Mouse (Mus musculus): Measurements from ENCODE around the gene Vamp1. TPM values are rescaled to one million over a fixed set of nuclear protein-coding genes. Genes with fewer than 3 reads are reported as not detected.
"Not testable (repeated sequence)": the region's sequence is repeated elsewhere in the genome, so short reads cannot be mapped to it uniquely, and the experiment has no call there.

Gene Vamp1
- polyA plus RNA-seq, 1 experiment from 2014 or later, result 57.4 TPM

GRCm38 (mm10) chr6:125272228-125272785, 57.0 kb downstream of the Vamp1 start:
- H3K27ac ChIP-seq (replicated peaks), result no peak overlapping the region
- H3K36me3 ChIP-seq, result no peaks in the 10 kb centered on the region
- no peaks in the 10 kb centered on the region for H3K9me3 ChIP-seq (replicated peaks)
- no peak overlapping the region for H3K9ac ChIP-seq (replicated peaks)
- WGBS, result 85% methylated on average over 10 of the region's 10 CpGs
- ATAC-seq (ENCODE audit: low FRiP score), result no peak
- H3K4me3 ChIP-seq (replicated peaks), result no peak overlapping the region
- H3K4me2 ChIP-seq, result no peak overlapping the region
- H3K27me3 ChIP-seq (replicated peaks), result no peaks in the 10 kb centered on the region
- peaks cover 4% of the 10 kb centered on the region for H3K4me1 ChIP-seq

DNA sequence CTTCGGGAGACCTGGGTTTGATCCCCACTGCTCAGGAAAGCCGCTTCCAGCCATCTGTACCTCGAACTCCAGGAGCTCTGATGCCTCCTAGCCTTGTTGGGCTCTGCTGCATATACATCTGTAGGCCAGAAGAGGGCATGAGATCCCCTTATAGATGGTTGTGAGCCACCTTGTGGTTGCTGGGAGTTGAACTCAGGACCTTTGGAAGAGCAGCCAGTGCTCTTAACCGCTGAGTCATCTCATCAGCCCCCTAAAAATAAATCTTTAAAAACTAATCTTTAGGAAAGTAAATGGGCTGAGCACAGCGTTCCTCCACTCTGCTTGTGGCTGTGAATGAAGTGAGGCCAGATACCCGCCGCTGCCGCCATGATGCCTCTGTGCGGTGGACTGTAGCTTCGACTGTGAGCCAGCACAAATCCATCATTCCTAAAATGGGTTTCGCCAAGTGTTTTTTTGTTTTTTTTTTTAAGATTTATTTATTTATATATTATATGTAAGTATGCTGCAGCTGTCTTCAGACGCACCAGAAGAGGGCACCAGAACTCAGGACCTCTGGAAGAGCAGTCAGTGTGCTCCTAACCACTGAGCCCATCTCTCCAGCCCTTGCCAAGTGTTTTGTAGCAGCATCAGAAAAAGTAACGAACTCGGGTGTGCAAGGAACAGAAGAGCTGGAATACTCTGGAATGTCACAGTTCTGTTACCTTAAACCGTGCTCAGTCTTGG, 59.7 kb downstream of the Vamp1 start:
- no peaks in the 10 kb centered on the region for H3K36me3 ChIP-seq
- H3K9ac ChIP-seq (replicated peaks), result no peak overlapping the region
- no peaks in the 10 kb centered on the region for H3K9me3 ChIP-seq (replicated peaks)
- H3K4me2 ChIP-seq, result no peak overlapping the region
- H3K4me1 ChIP-seq, result peaks cover 4% of the 10 kb centered on the region
- no peak overlapping the region for H3K27ac ChIP-seq (replicated peaks)
- no peaks in the 10 kb centered on the region for H3K27me3 ChIP-seq (replicated peaks)
- WGBS, result 65% methylated on average over 15 of the region's 15 CpGs
- ATAC-seq (ENCODE audit: low FRiP score), result no peak
- no peak overlapping the region for H3K4me3 ChIP-seq (replicated peaks)

DNA sequence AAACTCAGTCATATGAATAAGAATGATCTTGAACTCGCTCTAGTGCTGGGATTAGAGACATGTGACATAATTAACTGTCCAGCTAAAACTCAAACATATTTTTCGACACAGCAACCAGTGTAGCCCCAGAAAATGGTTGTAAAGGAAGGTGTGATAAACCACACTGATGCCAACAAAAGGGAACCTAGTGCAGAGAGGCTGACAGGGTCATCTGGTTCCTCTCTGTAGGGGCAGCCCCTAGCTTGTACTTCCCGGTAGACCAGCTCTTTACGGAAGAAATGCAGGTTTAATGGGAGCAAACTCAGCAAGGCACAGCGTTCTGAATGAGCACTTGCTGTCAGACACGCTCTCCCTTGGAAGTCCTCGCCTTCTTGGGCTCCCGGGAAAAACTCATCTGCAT, 64.4 kb downstream of the Vamp1 start:
- WGBS, result 54% methylated on average over 8 of the region's 8 CpGs
- no peak overlapping the region for H3K4me2 ChIP-seq
- H3K9ac ChIP-seq (replicated peaks), result no peak overlapping the region
- H3K27me3 ChIP-seq (replicated peaks), result no peaks in the 10 kb centered on the region
- H3K9me3 ChIP-seq (replicated peaks), result no peaks in the 10 kb centered on the region
- H3K4me1 ChIP-seq, result no peaks in the 10 kb centered on the region
- H3K27ac ChIP-seq (replicated peaks), result no peak overlapping the region
- no peak for ATAC-seq (ENCODE audit: low FRiP score)
- no peaks in the 10 kb centered on the region for H3K36me3 ChIP-seq
- H3K4me3 ChIP-seq (replicated peaks), result no peak overlapping the region

DNA sequence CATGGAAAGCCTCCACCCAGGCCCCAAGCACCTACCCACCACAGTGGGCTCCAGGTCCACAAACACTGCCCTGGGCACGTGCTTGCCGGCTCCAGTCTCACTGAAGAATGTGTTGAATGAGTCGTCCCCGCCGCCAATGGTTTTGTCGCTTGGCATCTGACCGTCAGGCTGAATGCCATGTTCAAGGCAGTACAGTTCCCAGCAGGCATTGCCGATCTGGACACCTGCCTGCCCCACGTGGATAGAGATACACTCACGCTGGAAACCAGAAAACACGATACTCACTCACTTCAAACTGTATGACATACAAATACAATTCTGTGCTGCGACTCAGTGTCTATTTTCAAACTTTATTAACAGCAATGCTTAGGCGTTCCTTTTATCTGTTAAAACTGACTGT, 67.4 kb downstream of the Vamp1 start:
- H3K4me1 ChIP-seq; H3K36me3 ChIP-seq; H3K9me3 ChIP-seq (replicated peaks); H3K27me3 ChIP-seq (replicated peaks); H3K9ac ChIP-seq (replicated peaks); H3K27ac ChIP-seq (replicated peaks); ATAC-seq (ENCODE audit: low FRiP score); H3K4me2 ChIP-seq; H3K4me3 ChIP-seq (replicated peaks): not testable (repeated sequence)
- 93% methylated on average over 13 of the region's 13 CpGs for WGBS

- Histone ChIP-seq H3K36me3 (no peaks in the 10 kb centered on the region), H3K4me1 (0 out of 2 replicates have a peak, but pooled peaks cover 2% of the 10 kb centered on the region), H3K4me2 (no peak overlapping the region), H3K27ac (replicated peaks) (no peak overlapping the region), H3K4me3 (replicated peaks) (no peak overlapping the region), H3K9me3 (replicated peaks) (no peaks in the 10 kb centered on the region), H3K9ac (replicated peaks) (no peak overlapping the region), H3K27me3 (replicated peaks) (no peaks in the 10 kb centered on the region)
- ATAC-seq (ENCODE audit: low FRiP score), result no peak
- WGBS, result 45% methylated on average over 8 of the region's 8 CpGs
These were observed 68.9 kb downstream of the Vamp1 start for GRCm38 (mm10) chr6:125284250-125284649.

DNA sequence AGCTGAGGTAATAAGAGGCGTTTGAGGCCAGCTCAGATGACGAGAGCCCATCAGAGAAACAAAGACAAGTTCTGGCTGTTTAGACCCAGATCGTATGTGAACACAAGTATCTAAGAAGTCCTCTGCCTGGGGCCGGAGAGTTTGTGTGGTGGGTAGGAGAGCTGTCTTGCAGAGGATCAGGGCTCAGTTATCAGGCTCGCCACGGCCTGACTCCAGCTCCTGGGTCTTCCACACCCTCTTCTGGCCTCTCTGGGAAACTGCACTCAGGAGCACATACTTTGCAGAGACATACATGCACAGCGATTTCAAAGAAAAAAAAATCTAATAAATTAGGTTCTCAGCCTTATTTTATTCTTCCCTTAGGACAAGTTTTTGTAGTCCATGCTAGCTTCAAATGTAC, 69.4 kb downstream of the Vamp1 start:
- ATAC-seq (ENCODE audit: low FRiP score), result no peak
- no peaks in the 10 kb centered on the region for H3K27me3 ChIP-seq (replicated peaks)
- H3K27ac ChIP-seq (replicated peaks), result no peak overlapping the region
- H3K9me3 ChIP-seq (replicated peaks), result no peaks in the 10 kb centered on the region
- H3K4me2 ChIP-seq, result no peak overlapping the region
- H3K4me3 ChIP-seq (replicated peaks), result no peak overlapping the region
- H3K36me3 ChIP-seq, result no peaks in the 10 kb centered on the region
- WGBS, result 95% methylated on average over 7 of the region's 7 CpGs
- 0 out of 2 replicates have a peak, but pooled peaks cover 2% of the 10 kb centered on the region for H3K4me1 ChIP-seq
- H3K9ac ChIP-seq (replicated peaks), result no peak overlapping the region

DNA sequence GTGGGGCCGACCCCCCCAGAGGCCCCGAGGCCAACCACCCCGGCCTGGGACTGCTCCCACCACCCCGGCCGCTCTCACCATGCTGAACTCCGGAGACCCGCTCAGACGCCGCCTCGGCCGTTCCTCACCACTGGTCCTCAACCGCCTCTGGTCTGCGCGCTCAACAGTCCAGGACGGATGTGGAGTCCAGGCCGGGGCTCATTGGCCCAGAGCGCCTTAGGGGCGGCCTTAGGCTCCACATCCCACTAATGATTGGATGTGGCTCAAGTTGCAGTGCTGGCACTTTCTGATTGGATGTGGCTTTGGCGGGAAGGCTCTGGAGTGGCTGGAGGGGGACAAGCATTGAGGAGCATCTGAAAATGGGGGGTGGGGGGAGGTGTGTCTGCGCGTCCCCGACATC, 70.5 kb downstream of the Vamp1 start, which contains the start of gene Tuba3a:
Gene Tuba3a (minus strand): TSS at position 153 of the 400 bp plus-strand sequence.
- H3K27ac ChIP-seq (replicated peaks), result 0 out of 2 replicates have a peak within 1 kb of the TSS, but pooled peaks have one; percentile 0
- no peak within 1 kb of the TSS for H3K9ac ChIP-seq (replicated peaks)
- no peaks in the 10 kb centered on the region for H3K36me3 ChIP-seq
- ATAC-seq (ENCODE audit: low FRiP score), result no peak
- H3K27me3 ChIP-seq (replicated peaks), result no peaks in the 10 kb centered on the region
- H3K4me3 ChIP-seq (replicated peaks), result no peak within 1 kb of the TSS
- no peak within 1 kb of the TSS for H3K4me2 ChIP-seq
- H3K4me1 ChIP-seq, result 0 out of 2 replicates have a peak, but pooled peaks cover 2% of the 10 kb centered on the region
- WGBS, result 98% methylated on average over 22 of the region's 22 CpGs
- H3K9me3 ChIP-seq (replicated peaks), result no peaks in the 10 kb centered on the region

DNA sequence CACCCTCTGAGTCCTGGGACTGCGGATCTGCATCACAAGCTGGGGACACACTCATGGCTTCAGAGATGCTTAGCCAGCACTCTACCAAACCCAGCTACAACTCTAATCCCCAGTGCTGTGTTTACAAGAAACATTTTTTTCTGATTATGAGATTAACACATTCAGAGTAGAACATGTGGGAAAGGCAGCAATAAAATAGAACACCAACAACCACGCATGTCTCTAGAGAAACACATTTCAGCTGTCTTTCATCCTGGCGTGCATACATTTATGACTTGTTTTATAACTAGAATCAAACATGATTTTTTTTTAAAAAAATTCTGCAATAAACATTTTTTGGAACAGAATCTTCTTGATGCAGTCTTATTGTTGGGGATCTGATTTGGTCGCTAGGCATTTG, 71.6 kb downstream of the Vamp1 start:
- H3K27ac ChIP-seq (replicated peaks), result no peak overlapping the region
- H3K4me1 ChIP-seq, result 0 out of 2 replicates have a peak, but pooled peaks cover 2% of the 10 kb centered on the region
- ATAC-seq (ENCODE audit: low FRiP score), result no peak
- H3K4me3 ChIP-seq (replicated peaks), result no peak overlapping the region
- no peaks in the 10 kb centered on the region for H3K36me3 ChIP-seq
- WGBS, result 76% methylated on average over 4 of the region's 4 CpGs
- no peaks in the 10 kb centered on the region for H3K27me3 ChIP-seq (replicated peaks)
- H3K9ac ChIP-seq (replicated peaks), result no peak overlapping the region
- H3K4me2 ChIP-seq, result no peak overlapping the region
- no peaks in the 10 kb centered on the region for H3K9me3 ChIP-seq (replicated peaks)

DNA sequence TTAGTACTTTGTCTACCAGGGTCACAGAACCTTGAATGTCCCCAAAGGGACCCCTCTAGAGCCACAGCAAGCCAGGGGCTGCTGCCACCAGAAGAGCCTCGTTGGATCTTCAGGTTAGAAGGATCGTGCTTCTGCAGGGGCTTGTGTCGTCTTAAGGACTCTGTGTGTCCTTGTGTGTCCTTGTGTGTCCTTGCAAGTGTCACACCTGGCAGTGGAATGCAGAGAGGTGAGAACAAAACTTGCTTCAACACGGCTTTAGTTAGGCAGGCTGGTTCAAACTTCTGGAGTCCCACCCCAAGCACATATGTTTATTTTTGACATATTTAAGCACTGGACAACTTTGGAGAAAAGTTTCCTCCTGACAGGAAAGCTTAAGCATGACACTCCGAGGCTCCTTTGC, 73.4 kb downstream of the Vamp1 start:
- no peak overlapping the region for H3K9ac ChIP-seq (replicated peaks)
- no peaks in the 10 kb centered on the region for H3K36me3 ChIP-seq
- H3K4me3 ChIP-seq (replicated peaks), result no peak overlapping the region
- ATAC-seq (ENCODE audit: low FRiP score), result no peak
- H3K9me3 ChIP-seq (replicated peaks), result no peaks in the 10 kb centered on the region
- no peak overlapping the region for H3K27ac ChIP-seq (replicated peaks)
- no peaks in the 10 kb centered on the region for H3K27me3 ChIP-seq (replicated peaks)
- 0 out of 2 replicates have a peak, but pooled peaks cover 2% of the 10 kb centered on the region for H3K4me1 ChIP-seq
- no peak overlapping the region for H3K4me2 ChIP-seq
- 87% methylated on average over 5 of the region's 5 CpGs for WGBS

GRCm38 (mm10) chr6:125291329-125291728, 76.0 kb downstream of the Vamp1 start:
- H3K36me3 ChIP-seq, result no peaks in the 10 kb centered on the region

GRCm38 (mm10) chr6:125292256-125292655, 76.9 kb downstream of the Vamp1 start:
- no peaks in the 10 kb centered on the region for H3K27me3 ChIP-seq (replicated peaks)
- no peak overlapping the region for H3K27ac ChIP-seq (replicated peaks)
- H3K4me1 ChIP-seq, result 0 out of 2 replicates have a peak, but pooled peaks cover 2% of the 10 kb centered on the region
- no peak overlapping the region for H3K4me2 ChIP-seq
- 93% methylated on average over 7 of the region's 7 CpGs for WGBS
- no peaks in the 10 kb centered on the region for H3K9me3 ChIP-seq (replicated peaks)
- no peak overlapping the region for H3K4me3 ChIP-seq (replicated peaks)
- ATAC-seq (ENCODE audit: low FRiP score), result no peak
- no peaks in the 10 kb centered on the region for H3K36me3 ChIP-seq
- no peak overlapping the region for H3K9ac ChIP-seq (replicated peaks)

More at GRCm38 (mm10) chr6:125291329-125291728, 76.0 kb downstream of the Vamp1 start:
- WGBS, result 83% methylated on average over 4 of the region's 4 CpGs
- ATAC-seq (ENCODE audit: low FRiP score), result no peak
- H3K4me3 ChIP-seq (replicated peaks), result no peak overlapping the region
- no peak overlapping the region for H3K4me2 ChIP-seq
- H3K9me3 ChIP-seq (replicated peaks), result no peaks in the 10 kb centered on the region
- no peak overlapping the region for H3K9ac ChIP-seq (replicated peaks)
- 0 out of 2 replicates have a peak, but pooled peaks cover 2% of the 10 kb centered on the region for H3K4me1 ChIP-seq
- no peaks in the 10 kb centered on the region for H3K27me3 ChIP-seq (replicated peaks)
- H3K27ac ChIP-seq (replicated peaks), result no peak overlapping the region

DNA sequence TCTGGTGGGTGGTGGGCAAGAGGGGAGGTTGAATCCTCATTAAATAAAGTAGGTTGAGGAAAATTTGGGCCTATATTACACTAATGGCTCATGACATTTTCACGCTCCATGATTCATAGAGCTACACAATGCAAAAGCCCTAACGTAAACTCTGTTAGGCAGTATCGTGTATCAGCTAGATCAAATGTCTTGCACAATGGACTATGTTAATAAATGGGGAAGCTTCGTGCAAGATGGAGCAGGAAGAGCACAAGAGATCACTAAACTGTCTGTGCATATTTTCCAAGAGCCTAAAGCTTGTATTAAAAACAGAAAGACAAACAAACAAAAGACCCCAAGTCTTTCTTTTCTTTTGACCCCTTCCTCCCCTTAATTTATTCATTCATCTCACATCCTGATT, 78.7 kb downstream of the Vamp1 start:
- H3K4me2 ChIP-seq, result no peak overlapping the region
- no peaks in the 10 kb centered on the region for H3K9me3 ChIP-seq (replicated peaks)
- WGBS, result 86% methylated on average over 4 of the region's 4 CpGs
- H3K27ac ChIP-seq (replicated peaks), result no peak overlapping the region
- no peaks in the 10 kb centered on the region for H3K27me3 ChIP-seq (replicated peaks)
- no peak for ATAC-seq (ENCODE audit: low FRiP score)
- no peaks in the 10 kb centered on the region for H3K4me1 ChIP-seq
- H3K4me3 ChIP-seq (replicated peaks), result no peak overlapping the region
- H3K9ac ChIP-seq (replicated peaks), result no peak overlapping the region
- H3K36me3 ChIP-seq, result no peaks in the 10 kb centered on the region

Measured in neural tube, embryonic 15.5 days (tissue).